Mouse (Mus musculus): Measurements from ENCODE around the gene Map1b. TPM values are rescaled to one million over a fixed set of nuclear protein-coding genes. Genes with fewer than 3 reads are reported as not detected.

The Map1b gene
- polyA plus RNA-seq, 2 experiments, result 17.5 to 142 TPM

DNA sequence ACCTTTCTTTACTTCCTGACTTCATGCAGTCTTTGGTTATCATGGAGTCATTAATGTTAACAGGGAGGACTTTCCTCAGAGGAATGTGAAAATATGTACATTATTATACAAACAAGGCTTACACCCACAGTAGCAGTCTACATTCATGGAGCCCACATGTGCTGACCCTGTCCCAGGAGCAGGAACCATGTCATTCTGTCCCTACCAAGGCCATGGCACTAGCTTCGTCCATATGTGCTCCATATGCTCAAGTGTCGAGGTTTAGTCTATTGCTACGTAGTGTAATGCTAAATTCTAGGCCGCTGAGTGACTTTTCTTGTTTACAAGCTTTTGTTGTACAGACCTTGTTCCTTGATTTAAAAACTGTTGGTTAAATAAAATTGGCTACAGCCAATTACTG is 36.0 kb upstream of the Map1b start:
- H3K4me2 ChIP-seq (replicated peaks; ENCODE audit: low read depth, low read length, severe bottlenecking), result no peak overlapping the region
- no peak overlapping the region for H3K9ac ChIP-seq (ENCODE audit: low read depth, low read length, severe bottlenecking)
- H3K27me3 ChIP-seq (ENCODE audit: control insufficient read depth, insufficient read depth, low read length), result no peaks in the 10 kb centered on the region
- WGBS, result 77% methylated on average over 4 of the region's 4 CpGs
- H3K9me3 ChIP-seq (ENCODE audit: control insufficient read depth, low read length), result no peaks in the 10 kb centered on the region
- ATAC-seq (ENCODE audit: low FRiP score, low read depth) (no peak), DNase-seq (ENCODE audit: low spot score) (no peak)
- H3K4me3 ChIP-seq (replicated peaks; ENCODE audit: low read length), result no peak overlapping the region
- H3K36me3 ChIP-seq (ENCODE audit: control insufficient read depth, insufficient read depth, low read length), result no peaks in the 10 kb centered on the region
- TF ChIP-seq POLR2A (IDR thresholded peaks at IDR 0.05; ENCODE audit: borderline replicate concordance, extremely low read depth, insufficient read depth, insufficient read length), result no peak
- H3K4me1 ChIP-seq (ENCODE audit: control insufficient read depth, insufficient read depth, low read length), result peaks cover 5% of the 10 kb centered on the region; the same call in 1 of the 2 replicates
- no peak overlapping the region for H3K27ac ChIP-seq (replicated peaks; ENCODE audit: low read depth, low read length)

DNA sequence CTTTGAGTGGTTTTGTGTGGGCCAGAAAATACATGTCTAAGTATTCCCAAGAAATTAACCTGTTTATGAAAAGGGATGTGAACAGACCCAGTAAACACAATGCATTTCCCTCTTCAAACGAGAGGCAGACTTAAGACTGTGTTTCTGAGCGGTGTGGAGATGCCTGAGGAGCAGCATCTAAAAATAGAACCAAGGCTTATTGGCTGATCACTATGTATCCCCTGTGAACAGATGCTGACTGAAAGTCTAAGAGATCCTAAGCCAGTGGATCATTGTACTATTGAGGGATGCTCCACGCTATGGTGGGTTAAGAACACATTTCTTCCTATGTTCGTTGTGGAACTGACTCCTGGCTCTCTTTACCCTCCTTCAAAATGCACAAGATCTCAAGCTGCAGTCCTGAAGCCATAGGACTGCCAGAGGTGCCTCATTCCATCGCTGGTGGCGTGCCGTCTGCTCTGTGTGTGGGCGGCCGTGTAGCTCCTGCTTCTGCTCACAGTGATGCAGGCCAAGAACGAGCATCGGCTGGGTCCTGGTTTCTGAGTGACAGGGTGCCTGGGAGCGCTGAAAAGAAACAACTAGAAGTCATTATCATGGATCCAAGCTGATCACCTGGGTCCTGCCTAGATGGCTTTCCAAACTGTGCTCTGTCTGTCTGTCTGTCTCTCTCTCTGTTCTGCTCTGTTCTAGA is 34.5 kb upstream of the Map1b start:
- Histone ChIP-seq H3K27ac (replicated peaks; ENCODE audit: low read depth, low read length) (no peak overlapping the region), H3K9ac (ENCODE audit: low read depth, low read length, severe bottlenecking) (no peak overlapping the region), H3K4me3 (replicated peaks; ENCODE audit: low read length) (no peak overlapping the region), H3K4me2 (replicated peaks; ENCODE audit: low read depth, low read length, severe bottlenecking) (no peak overlapping the region), H3K4me1 (ENCODE audit: control insufficient read depth, insufficient read depth, low read length) (peaks cover 5% of the 10 kb centered on the region; the same call in 1 of the 2 replicates), H3K9me3 (ENCODE audit: control insufficient read depth, low read length) (no peaks in the 10 kb centered on the region), H3K27me3 (ENCODE audit: control insufficient read depth, insufficient read depth, low read length) (no peaks in the 10 kb centered on the region), H3K36me3 (ENCODE audit: control insufficient read depth, insufficient read depth, low read length) (no peaks in the 10 kb centered on the region)
- no peak for ATAC-seq (ENCODE audit: low FRiP score, low read depth)
- 51% methylated on average over 12 of the region's 12 CpGs for WGBS
- TF ChIP-seq POLR2A (IDR thresholded peaks at IDR 0.05; ENCODE audit: borderline replicate concordance, extremely low read depth, insufficient read depth, insufficient read length), result no peak
- no peak for DNase-seq (ENCODE audit: low spot score)

DNA sequence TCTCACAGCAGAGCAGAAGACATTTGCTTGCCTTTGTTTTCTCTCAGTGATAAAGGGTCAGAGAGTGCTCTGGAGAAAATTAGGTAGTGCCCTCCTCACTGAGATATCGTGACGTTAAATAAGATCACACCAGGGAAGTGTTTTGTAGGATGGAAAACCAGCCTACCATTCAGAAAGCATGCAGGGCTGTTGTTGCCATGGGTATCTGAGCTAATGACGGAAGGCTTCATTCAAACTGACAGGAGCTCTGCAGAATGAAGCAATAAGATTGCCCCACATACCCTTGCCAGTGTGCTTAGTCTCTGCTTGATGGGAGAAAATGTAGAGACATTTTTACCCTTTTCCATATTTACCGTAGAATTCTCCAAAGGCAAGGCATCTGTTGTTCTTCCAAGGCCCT is 33.7 kb upstream of the Map1b start:
- Histone ChIP-seq H3K4me3 (replicated peaks; ENCODE audit: low read length) (no peak overlapping the region), H3K4me2 (replicated peaks; ENCODE audit: low read depth, low read length, severe bottlenecking) (no peak overlapping the region), H3K27me3 (ENCODE audit: control insufficient read depth, insufficient read depth, low read length) (no peaks in the 10 kb centered on the region), H3K4me1 (ENCODE audit: control insufficient read depth, insufficient read depth, low read length) (peaks cover 5% of the 10 kb centered on the region; the same call in 1 of the 2 replicates), H3K9ac (ENCODE audit: low read depth, low read length, severe bottlenecking) (no peak overlapping the region), H3K27ac (replicated peaks; ENCODE audit: low read depth, low read length) (no peak overlapping the region), H3K9me3 (ENCODE audit: control insufficient read depth, low read length) (no peaks in the 10 kb centered on the region), H3K36me3 (ENCODE audit: control insufficient read depth, insufficient read depth, low read length) (no peaks in the 10 kb centered on the region)
- no peak for DNase-seq (ENCODE audit: low spot score)
- no peak for TF ChIP-seq POLR2A (IDR thresholded peaks at IDR 0.05; ENCODE audit: borderline replicate concordance, extremely low read depth, insufficient read depth, insufficient read length)
- WGBS, result 80% methylated on average over 4 of the region's 4 CpGs
- no peak for ATAC-seq (ENCODE audit: low FRiP score, low read depth)

DNA sequence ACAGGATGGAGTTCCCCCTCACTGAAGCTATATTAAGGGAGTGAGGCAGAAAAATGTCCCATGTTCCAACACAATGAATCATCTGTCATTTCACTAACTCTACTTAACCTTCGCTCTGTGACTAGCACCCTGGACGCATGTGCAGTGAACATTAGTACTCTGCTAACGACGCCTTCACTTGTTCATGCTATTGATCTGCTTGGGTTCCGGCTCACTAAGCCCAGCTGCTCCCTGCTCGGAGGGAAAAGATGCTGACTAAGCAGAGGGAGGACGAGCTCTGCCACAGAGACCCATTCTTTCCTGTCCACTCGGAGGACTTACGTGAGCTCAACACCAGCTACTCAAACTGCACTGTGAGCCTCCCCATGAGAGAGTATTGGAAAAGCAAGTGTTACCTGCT is 33.2 kb upstream of the Map1b start:
- ATAC-seq (ENCODE audit: low FRiP score, low read depth), result no peak
- no peaks in the 10 kb centered on the region for H3K9me3 ChIP-seq (ENCODE audit: control insufficient read depth, low read length)
- no peak for TF ChIP-seq POLR2A (IDR thresholded peaks at IDR 0.05; ENCODE audit: borderline replicate concordance, extremely low read depth, insufficient read depth, insufficient read length)
- peaks cover 5% of the 10 kb centered on the region; the same call in 1 of the 2 replicates for H3K4me1 ChIP-seq (ENCODE audit: control insufficient read depth, insufficient read depth, low read length)
- no peak for DNase-seq (ENCODE audit: low spot score)
- WGBS, result 47% methylated on average over 9 of the region's 9 CpGs
- no peak overlapping the region for H3K4me2 ChIP-seq (replicated peaks; ENCODE audit: low read depth, low read length, severe bottlenecking)
- no peak overlapping the region for H3K27ac ChIP-seq (replicated peaks; ENCODE audit: low read depth, low read length)
- H3K4me3 ChIP-seq (replicated peaks; ENCODE audit: low read length), result no peak overlapping the region
- no peak overlapping the region for H3K9ac ChIP-seq (ENCODE audit: low read depth, low read length, severe bottlenecking)
- no peaks in the 10 kb centered on the region for H3K27me3 ChIP-seq (ENCODE audit: control insufficient read depth, insufficient read depth, low read length)
- H3K36me3 ChIP-seq (ENCODE audit: control insufficient read depth, insufficient read depth, low read length), result no peaks in the 10 kb centered on the region

DNA sequence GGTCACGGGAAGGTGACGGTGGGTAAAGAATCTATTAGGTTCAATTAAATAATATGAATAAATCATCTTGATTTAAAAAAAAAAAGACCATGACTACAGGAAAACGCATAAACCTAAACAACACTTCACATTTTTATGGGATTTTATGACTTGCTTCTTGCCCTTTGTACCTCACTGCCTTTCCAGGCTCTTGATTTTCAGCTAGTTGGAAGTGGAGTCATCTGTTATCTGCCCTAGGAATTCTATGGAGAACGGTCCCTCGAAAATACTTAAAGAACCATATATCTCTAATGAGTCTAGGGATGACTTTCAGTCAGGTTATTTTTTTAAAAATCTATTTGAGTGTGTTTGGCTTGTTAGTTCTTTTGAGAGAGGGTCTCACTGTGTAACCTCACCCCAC is 30.5 kb upstream of the Map1b start:
- Histone ChIP-seq H3K27ac (replicated peaks; ENCODE audit: low read depth, low read length) (no peak overlapping the region), H3K36me3 (ENCODE audit: control insufficient read depth, insufficient read depth, low read length) (no peaks in the 10 kb centered on the region), H3K4me3 (replicated peaks; ENCODE audit: low read length) (no peak overlapping the region), H3K4me2 (replicated peaks; ENCODE audit: low read depth, low read length, severe bottlenecking) (no peak overlapping the region), H3K4me1 (ENCODE audit: control insufficient read depth, insufficient read depth, low read length) (peaks cover 12% of the 10 kb centered on the region), H3K27me3 (ENCODE audit: control insufficient read depth, insufficient read depth, low read length) (no peaks in the 10 kb centered on the region), H3K9ac (ENCODE audit: low read depth, low read length, severe bottlenecking) (no peak overlapping the region), H3K9me3 (ENCODE audit: control insufficient read depth, low read length) (no peaks in the 10 kb centered on the region)
- TF ChIP-seq POLR2A (IDR thresholded peaks at IDR 0.05; ENCODE audit: borderline replicate concordance, extremely low read depth, insufficient read depth, insufficient read length), result no peak
- ATAC-seq (ENCODE audit: low FRiP score, low read depth), result no peak
- WGBS, result 74% methylated on average over 5 of the region's 5 CpGs
- DNase-seq (ENCODE audit: low spot score), result no peak
